Mouse (Mus musculus) ES-Bruce4 (cell line): ENCODE measurements around the gene Txnip. TPM values are rescaled to one million over a fixed set of nuclear protein-coding genes. Genes with fewer than 3 reads are reported as not detected.

Experiments
- H3K27ac ChIP-seq: 2 replicates; pipeline ENCODE4 v1.5.1; 2012; ENCODE audit warnings: low read length, inconsistent platforms; ENCODE audit not compliant: insufficient read depth
- H3K27me3 ChIP-seq: 2 replicates; pipeline ENCODE4 v1.6.1; 2012; ENCODE audit warnings: mild to moderate bottlenecking, low read length, inconsistent platforms; ENCODE audit not compliant: control insufficient read depth, poor library complexity, insufficient read depth, severe bottlenecking
- H3K36me3 ChIP-seq: 2 replicates; pipeline ENCODE4 v1.6.1; 2012; ENCODE audit warnings: inconsistent platforms, mild to moderate bottlenecking, low read length, moderate library complexity; ENCODE audit not compliant: control insufficient read depth, poor library complexity, insufficient read depth, severe bottlenecking
- H3K4me1 ChIP-seq: one replicate; pipeline ENCODE4 v1.8.1; 2011; ENCODE audit warnings: low read length; ENCODE audit not compliant: control insufficient read depth, insufficient read depth
- H3K4me3 ChIP-seq: 2 replicates; pipeline ENCODE4 v1.5.1; 2011; ENCODE audit warnings: low read depth, mild to moderate bottlenecking, low read length
- H3K9ac ChIP-seq: 2 replicates; pipeline ENCODE4 v1.6.1; 2012; ENCODE audit warnings: low read depth, mild to moderate bottlenecking, inconsistent platforms; ENCODE audit not compliant: poor library complexity, severe bottlenecking
- H3K9me3 ChIP-seq: replicated peaks from 2 replicates; pipeline ENCODE4 v1.6.1; 2012; ENCODE audit warnings: mild to moderate bottlenecking, low read length, inconsistent platforms; ENCODE audit not compliant: control insufficient read depth, poor library complexity, insufficient read depth, severe bottlenecking
- CTCF ChIP-seq: IDR thresholded peaks from one replicate; pipeline ENCODE4 v1.8.1; 2011; ENCODE audit warnings: low read depth, low read length
- EP300 ChIP-seq: IDR thresholded peaks from 2 replicates; pipeline ENCODE4 v1.6.1; 2011; ENCODE audit warnings: low read depth, low read length; ENCODE audit not compliant: insufficient read depth
- POLR2A ChIP-seq: IDR thresholded peaks from one replicate; pipeline ENCODE4 v1.8.1; 2011; ENCODE audit warnings: low read length; ENCODE audit not compliant: insufficient read depth
- polyA plus RNA-seq: library from polyadenylated mRNA; stranded (reverse); fragments of >200 nt; gene quantifications from 2 replicates; pipeline ENCODE4 v1.2.4, GENCODE M21; 2011; ENCODE audit warnings: low read depth; ENCODE audit not compliant: missing spikeins, insufficient read depth, insufficient read length

Txnip gene
- polyA plus RNA-seq, 1 experiment, result 450 TPM

DNA sequence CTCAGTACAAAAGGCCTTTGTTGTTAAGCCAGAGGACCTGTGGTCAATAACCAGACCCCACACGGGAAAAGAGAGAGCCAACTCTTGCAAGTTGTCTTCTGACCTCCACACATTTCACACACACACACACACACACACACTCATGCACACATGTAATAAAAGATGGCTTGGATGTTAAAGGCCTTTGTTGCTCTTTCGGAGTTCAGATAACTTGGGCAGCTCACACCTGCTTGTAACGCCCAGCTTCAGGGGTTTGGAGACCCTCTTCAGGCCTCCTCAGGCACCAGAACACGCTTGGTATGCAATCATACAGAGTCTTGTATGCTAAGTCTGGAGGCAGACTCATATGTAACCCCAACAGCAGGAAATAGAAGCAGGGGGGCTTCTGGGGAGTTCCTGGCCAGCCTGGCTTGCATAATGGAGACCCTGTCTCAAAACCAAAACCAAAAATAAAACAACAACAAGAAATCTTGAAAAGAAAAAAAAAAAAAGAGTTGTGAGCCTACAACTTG is 21.5 kb downstream of the Txnip start:
- Histone ChIP-seq H3K4me3 (no peak overlapping the region), H3K27me3 (no peaks in the 10 kb centered on the region), H3K36me3 (no peaks in the 10 kb centered on the region), H3K4me1 (peaks cover 7% of the 10 kb centered on the region), H3K9ac (no peak overlapping the region), H3K9me3 (no peaks in the 10 kb centered on the region), H3K27ac (no peak overlapping the region)
- TF ChIP-seq POLR2A (no peak), CTCF (no peak), EP300 (no peak)

DNA sequence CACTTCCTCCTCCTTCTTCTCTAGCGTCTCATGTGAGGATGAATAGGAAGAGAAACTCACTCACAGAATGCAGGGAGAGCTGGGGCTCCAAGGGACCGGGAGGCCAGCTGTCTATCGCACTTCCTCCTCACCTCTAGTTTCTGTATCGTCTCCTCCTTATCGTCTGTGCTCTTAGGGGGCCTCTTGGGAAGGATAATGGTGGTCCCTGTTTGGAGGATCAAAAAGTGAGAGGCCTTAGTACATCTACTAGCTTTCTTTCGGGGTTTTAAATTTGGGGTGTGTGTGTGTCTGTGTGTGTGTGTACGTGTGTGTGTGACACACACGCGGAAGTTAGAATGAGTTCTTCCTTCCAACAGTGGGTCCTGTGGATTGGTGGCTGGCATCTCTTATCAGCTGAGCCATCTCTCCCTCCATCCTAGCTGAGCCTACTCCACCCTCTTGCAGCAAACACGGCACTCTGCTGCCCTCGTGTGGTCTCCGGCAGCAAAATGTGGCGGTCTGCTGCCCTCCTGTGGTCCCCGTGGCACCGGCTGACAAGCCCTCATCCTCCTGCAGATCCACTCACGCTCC is 22.2 kb downstream of the Txnip start:
- no peaks in the 10 kb centered on the region for H3K9me3 ChIP-seq
- no peaks in the 10 kb centered on the region for H3K27me3 ChIP-seq
- H3K4me3 ChIP-seq, result no peak overlapping the region
- TF ChIP-seq EP300 (0 out of 2 replicates have a peak, but pooled peaks have one; percentile 66), POLR2A (no peak), CTCF (peak; percentile 100)
- H3K9ac ChIP-seq, result no peak overlapping the region
- no peaks in the 10 kb centered on the region for H3K36me3 ChIP-seq
- H3K27ac ChIP-seq, result no peak overlapping the region
- peaks cover 7% of the 10 kb centered on the region for H3K4me1 ChIP-seq

DNA sequence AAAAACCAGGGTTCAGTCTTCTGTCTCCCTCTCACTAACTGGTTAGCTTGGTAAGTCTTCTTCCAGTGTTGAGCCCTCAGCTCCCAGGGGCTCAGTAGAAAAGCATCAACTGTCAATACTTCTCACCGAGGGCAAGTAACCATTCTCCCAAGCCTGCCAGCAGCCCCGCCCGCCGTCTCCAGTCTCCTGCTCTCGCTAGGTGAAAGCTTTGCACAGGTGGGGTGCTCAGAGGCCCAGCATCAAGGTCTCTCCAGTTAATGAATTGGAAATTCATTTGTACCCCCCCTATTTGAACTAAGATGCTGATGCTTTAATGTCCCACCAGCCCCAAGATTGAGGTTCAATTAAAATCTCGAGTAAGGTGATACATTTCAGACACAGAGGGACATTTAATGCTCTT is 23.4 kb downstream of the Txnip start:
- no peaks in the 10 kb centered on the region for H3K27me3 ChIP-seq
- H3K9ac ChIP-seq, result peak overlapping the region; percentile 16; the same call in 1 of the 2 replicates
- peaks cover 2% of the 10 kb centered on the region for H3K4me1 ChIP-seq
- H3K36me3 ChIP-seq, result no peaks in the 10 kb centered on the region
- H3K4me3 ChIP-seq, result no peak overlapping the region
- no peaks in the 10 kb centered on the region for H3K9me3 ChIP-seq
- TF ChIP-seq POLR2A (no peak), CTCF (no peak), EP300 (no peak)
- no peak overlapping the region for H3K27ac ChIP-seq

DNA sequence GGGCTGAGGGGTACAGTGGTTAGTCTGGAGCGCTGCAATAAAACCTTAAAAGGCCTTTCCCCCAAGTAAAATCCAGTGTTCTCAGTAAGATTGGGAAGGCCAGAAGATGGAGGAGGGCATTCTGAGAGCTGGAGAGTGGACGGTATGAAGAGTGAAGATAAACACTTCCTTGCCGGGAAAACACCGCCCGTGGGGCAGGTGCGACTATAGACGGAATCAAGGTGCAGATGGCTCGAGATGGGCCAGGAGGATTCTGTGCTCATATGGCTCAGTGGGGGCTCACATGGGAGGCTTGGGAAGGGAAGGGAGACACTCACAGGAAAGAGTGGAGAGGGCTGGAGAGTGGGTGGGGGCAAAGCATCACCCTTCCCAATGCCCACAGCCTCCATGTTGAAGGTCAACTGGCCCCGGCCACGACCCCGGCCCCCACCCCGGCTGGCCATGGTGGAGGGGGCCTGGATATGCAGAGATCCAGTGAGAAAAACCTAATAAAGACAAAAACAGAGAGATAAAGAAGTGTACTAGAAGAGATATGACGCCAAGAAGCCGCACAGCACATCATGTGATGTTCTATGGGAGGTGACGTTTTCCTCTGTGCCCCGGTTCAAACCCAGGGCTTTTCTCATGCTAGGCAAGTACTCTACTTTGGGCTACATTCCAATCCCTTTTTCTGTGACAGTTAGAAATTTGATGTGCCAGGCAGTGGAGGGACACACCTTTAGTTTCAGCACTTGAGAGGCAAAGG is 24.2 kb downstream of the Txnip start:
- Histone ChIP-seq H3K4me1 (peaks cover 2% of the 10 kb centered on the region), H3K4me3 (no peak overlapping the region), H3K36me3 (no peaks in the 10 kb centered on the region), H3K9me3 (no peaks in the 10 kb centered on the region), H3K27ac (no peak overlapping the region), H3K9ac (peak overlapping the region; percentile 16; the same call in 1 of the 2 replicates), H3K27me3 (no peaks in the 10 kb centered on the region)
- TF ChIP-seq CTCF (no peak), EP300 (no peak), POLR2A (no peak)

DNA sequence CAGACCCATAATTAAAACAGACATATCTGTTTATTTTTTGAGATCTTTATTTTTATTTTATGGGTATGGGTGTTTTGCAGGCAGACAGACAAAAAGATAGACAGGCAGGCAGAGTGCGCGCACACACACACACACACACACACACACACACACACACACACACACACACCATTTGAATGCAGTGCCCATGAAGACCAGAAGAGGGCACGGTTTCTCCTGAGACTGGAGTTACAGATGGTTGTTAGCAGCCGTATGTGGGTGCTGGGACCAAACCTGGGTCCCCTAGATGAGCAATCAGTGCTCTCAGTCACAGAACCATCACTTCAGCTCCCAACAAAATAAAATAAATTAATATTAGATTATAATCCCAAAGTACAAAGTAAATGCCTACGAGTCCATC is 25.6 kb downstream of the Txnip start:
- Histone ChIP-seq H3K9me3 (peaks cover 2% of the 10 kb centered on the region; the same call in 1 of the 2 replicates), H3K36me3 (no peaks in the 10 kb centered on the region), H3K9ac (no peak overlapping the region), H3K27me3 (no peaks in the 10 kb centered on the region), H3K4me3 (no peak overlapping the region), H3K27ac (no peak overlapping the region), H3K4me1 (peaks cover 2% of the 10 kb centered on the region)
- TF ChIP-seq CTCF (peak; percentile 23), POLR2A (no peak)

DNA sequence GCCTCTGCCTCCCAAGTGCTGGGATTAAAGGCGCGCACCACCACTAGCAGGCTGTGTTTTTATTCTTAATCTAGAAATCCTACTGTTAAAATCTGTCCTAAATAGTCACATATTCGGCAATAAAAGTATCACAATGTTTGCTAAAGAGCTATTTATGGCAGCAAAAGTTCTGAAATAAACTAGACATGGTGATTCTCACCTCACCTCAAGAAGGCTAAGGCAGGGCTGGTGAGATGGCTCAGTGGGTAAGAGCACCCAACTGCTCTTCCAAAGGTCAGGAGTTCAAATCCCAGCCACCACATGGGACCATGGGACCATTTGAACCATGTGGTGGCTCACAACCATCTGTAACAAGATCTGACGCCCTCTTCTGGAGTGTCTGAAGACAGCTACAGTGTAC is 32.9 kb downstream of the Txnip start:
- H3K9ac ChIP-seq, result no peak overlapping the region
- no peaks in the 10 kb centered on the region for H3K36me3 ChIP-seq
- H3K9me3 ChIP-seq, result peaks cover 2% of the 10 kb centered on the region; the same call in 1 of the 2 replicates
- H3K4me1 ChIP-seq, result peaks cover 2% of the 10 kb centered on the region
- TF ChIP-seq POLR2A (no peak), EP300 (no peak), CTCF (no peak)
- no peak overlapping the region for H3K27ac ChIP-seq
- H3K27me3 ChIP-seq, result no peaks in the 10 kb centered on the region
- H3K4me3 ChIP-seq, result no peak overlapping the region
